ENCODE assay signal across 19 mouse cellular contexts in the genomic region with DNA sequence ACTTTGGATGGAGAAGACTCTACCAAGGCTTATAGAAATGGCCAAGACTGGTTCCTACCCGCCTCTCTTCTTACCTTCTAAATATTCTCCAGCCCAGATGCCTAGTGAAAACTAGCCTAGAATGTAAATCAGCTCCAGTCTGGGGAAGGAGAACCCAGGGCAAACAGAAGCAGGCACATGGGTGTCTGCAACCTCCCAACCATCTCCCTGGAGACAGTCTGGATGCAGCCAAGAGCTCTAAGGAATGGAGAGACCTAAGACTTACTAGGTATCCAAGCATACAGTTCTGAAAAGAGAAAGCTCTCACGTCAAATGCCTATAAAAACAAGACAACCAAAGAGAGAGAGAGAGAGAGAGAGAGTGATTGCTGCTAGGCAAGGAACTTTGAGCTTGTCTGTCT. TPM values are rescaled to one million over a fixed set of nuclear protein-coding genes. Genes with fewer than 3 reads are reported as not detected.
DNase-seq lines count a peak whose midpoint lies in the region; ATAC-seq and TF ChIP-seq lines count a peak whose summit lies in the region.
"Had no signal": no experiment of that assay in that cellular context is flagged by ENCODE, and none has a peak within 500 bp of the region (broad histone marks: within the 10 kb centered on the region; RNA-seq: fewer than 3 reads in every experiment).

No protein-coding gene starts in this region.

- H3K4me3 ChIP-seq in forebrain, embryonic 12.5 days (replicated peaks): no peak overlapping the region
- no peak overlapping the region for H3K4me3 ChIP-seq in forebrain, embryonic 14.5 days (ENCODE audit: low read depth, low read length)
- peak overlapping the region; percentile 6; the same call in 1 of the 2 replicates for H3K4me3 ChIP-seq in left cerebral cortex, adult 2 months
- peak overlapping the region; percentile 96 for H3K4me3 ChIP-seq in midbrain, embryonic 12.5 days
- H3K4me3 ChIP-seq in neural tube, embryonic 14.5 days (ENCODE audit: low read depth, low read length): no peak overlapping the region; the same call in 1 of the 2 replicates
- H3K4me3 ChIP-seq: embryonic facial prominence, embryonic 12.5 days; limb, embryonic 13.5 days; liver, embryonic 15.5 days; megakaryocyte, embryonic 14.5 days had no signal

- 82% methylated on average over 2 of the region's 2 CpGs for WGBS in forebrain, embryonic 12.5 days
- 81% methylated on average over 2 of the region's 2 CpGs for WGBS in forebrain, embryonic 14.5 days
- WGBS in midbrain, embryonic 12.5 days: 52% methylated on average over 2 of the region's 2 CpGs
- WGBS in neural tube, embryonic 14.5 days: 39% methylated on average over 2 of the region's 2 CpGs

- no peak overlapping the region for H3K9ac ChIP-seq in forebrain, embryonic 12.5 days
- no peak overlapping the region for H3K9ac ChIP-seq in forebrain, embryonic 14.5 days (ENCODE audit: low read length)
- no peak overlapping the region for H3K9ac ChIP-seq in midbrain, embryonic 12.5 days (replicated peaks)
- no peak overlapping the region for H3K9ac ChIP-seq in neural tube, embryonic 14.5 days (replicated peaks; ENCODE audit: low read depth, low read length)
- H3K9ac ChIP-seq: embryonic facial prominence, embryonic 12.5 days; limb, embryonic 13.5 days; liver, embryonic 15.5 days had no signal

- H3K9me3 ChIP-seq in forebrain, embryonic 12.5 days: no peaks in the 10 kb centered on the region
- H3K9me3 ChIP-seq in forebrain, embryonic 14.5 days (replicated peaks; ENCODE audit: control insufficient read depth, low read length): no peaks in the 10 kb centered on the region
- H3K9me3 ChIP-seq in midbrain, embryonic 12.5 days: no peaks in the 10 kb centered on the region
- no peaks in the 10 kb centered on the region for H3K9me3 ChIP-seq in neural tube, embryonic 14.5 days (ENCODE audit: control insufficient read depth, low read length)
- H3K9me3 ChIP-seq: embryonic facial prominence, embryonic 12.5 days; limb, embryonic 13.5 days; liver, embryonic 15.5 days; megakaryocyte, embryonic 14.5 days had no signal

- peaks cover 17% of the 10 kb centered on the region for H3K36me3 ChIP-seq in forebrain, embryonic 12.5 days (replicated peaks)
- 0 out of 2 replicates have a peak, but pooled peaks cover 7% of the 10 kb centered on the region for H3K36me3 ChIP-seq in forebrain, embryonic 14.5 days (ENCODE audit: control insufficient read depth, insufficient read depth, low read length)
- H3K36me3 ChIP-seq in midbrain, embryonic 12.5 days: peaks cover 19% of the 10 kb centered on the region
- H3K36me3 ChIP-seq in neural tube, embryonic 14.5 days (ENCODE audit: control insufficient read depth, insufficient read depth, low read length): no peaks in the 10 kb centered on the region
- H3K36me3 ChIP-seq: embryonic facial prominence, embryonic 12.5 days; limb, embryonic 13.5 days; liver, embryonic 15.5 days had no signal

- H3K27ac ChIP-seq in forebrain, embryonic 12.5 days: no peak overlapping the region
- H3K27ac ChIP-seq in forebrain, embryonic 14.5 days (ENCODE audit: low read depth, low read length): no peak overlapping the region
- H3K27ac ChIP-seq in left cerebral cortex, adult 2 months: peak overlapping the region; percentile 9; the same call in 1 of the 2 replicates
- H3K27ac ChIP-seq in midbrain, embryonic 12.5 days (replicated peaks): peak overlapping the region; percentile 27; the same call in 1 of the 2 replicates
- peak overlapping the region; percentile 70 for H3K27ac ChIP-seq in neural tube, embryonic 14.5 days (ENCODE audit: low read depth, low read length)
- H3K27ac ChIP-seq: embryonic facial prominence, embryonic 12.5 days; limb, embryonic 13.5 days; liver, embryonic 15.5 days had no signal

- H3K4me2 ChIP-seq in forebrain, embryonic 12.5 days: peak overlapping the region; percentile 81; the same call in 1 of the 2 replicates
- no peak overlapping the region for H3K4me2 ChIP-seq in forebrain, embryonic 14.5 days (ENCODE audit: low read length)
- peak overlapping the region; percentile 73 for H3K4me2 ChIP-seq in midbrain, embryonic 12.5 days (replicated peaks)
- peak overlapping the region; percentile 70; the same call in 1 of the 2 replicates for H3K4me2 ChIP-seq in neural tube, embryonic 14.5 days (ENCODE audit: low read depth, low read length)
- H3K4me2 ChIP-seq: embryonic facial prominence, embryonic 12.5 days; heart, embryonic 11.5 days; limb, embryonic 13.5 days; liver, embryonic 15.5 days had no signal

- H3K4me1 ChIP-seq in forebrain, embryonic 12.5 days: peaks cover 71% of the 10 kb centered on the region
- H3K4me1 ChIP-seq in forebrain, embryonic 14.5 days (ENCODE audit: control insufficient read depth, insufficient read depth, low read length): peaks cover 18% of the 10 kb centered on the region
- H3K4me1 ChIP-seq in midbrain, embryonic 12.5 days: peaks cover 67% of the 10 kb centered on the region
- peaks cover 13% of the 10 kb centered on the region; the same call in 1 of the 2 replicates for H3K4me1 ChIP-seq in neural tube, embryonic 14.5 days (ENCODE audit: control insufficient read depth, insufficient read depth, low read length)

- DNase-seq in forebrain, embryonic 14.5 days (ENCODE audit: low spot score): no peak
- peak in 1 of 2 experiments; percentile 17 for DNase-seq in left cerebral cortex, adult 2 months (ENCODE audit: extremely low spot score in 1 of 2, low spot score in 2 of 2)
- no peak for DNase-seq in left cerebral cortex, postnatal 4 days
- no peak for DNase-seq in adrenal gland, adult 2 months
- no peak for DNase-seq in urinary bladder, postnatal 4 days (ENCODE audit: low spot score in 2 of 2)
- DNase-seq: adrenal gland, postnatal 36 days; cerebellum, postnatal 25 days; gastrocnemius, postnatal 14 days; kidney, adult 9 months; lung, postnatal 10 days had no signal

- H3K27me3 ChIP-seq in forebrain, embryonic 12.5 days: no peaks in the 10 kb centered on the region
- no peaks in the 10 kb centered on the region for H3K27me3 ChIP-seq in forebrain, embryonic 14.5 days (replicated peaks; ENCODE audit: control insufficient read depth, insufficient read depth, low read length)
- no peaks in the 10 kb centered on the region for H3K27me3 ChIP-seq in midbrain, embryonic 12.5 days
- no peaks in the 10 kb centered on the region for H3K27me3 ChIP-seq in neural tube, embryonic 14.5 days (ENCODE audit: control insufficient read depth, insufficient read depth, low read length)
- H3K27me3 ChIP-seq: CH12.LX had no signal

- ATAC-seq in forebrain, embryonic 12.5 days (ENCODE audit: low FRiP score): no peak
- ATAC-seq in forebrain, embryonic 14.5 days: no peak
- no peak for ATAC-seq in midbrain, embryonic 12.5 days (ENCODE audit: low FRiP score, low read depth)
- ATAC-seq in neural tube, embryonic 14.5 days (ENCODE audit: low read depth): no peak

- intact Hi-C loops in left cerebral cortex, adult 2 months (cut with DNase I): no loop called here
- intact Hi-C loops in left cerebral cortex, postnatal 4 days (cut with DNase I): no loop called here

- TF ChIP-seq CTCF in left cerebral cortex, adult 2 months (IDR thresholded peaks at IDR 0.05): no peak

RNA-seq across cellular contexts. Expression of a gene that starts 3.3 kb away (rescaled TPM):
- 34.2 and 37.4 TPM in 2 replicates for polyA plus RNA-seq in forebrain, embryonic 12.5 days (2016; fragmentation: Nextera tagmentation; extraction: Ambion mirVana)
- 15.3 and 18.2 TPM in 2 replicates for polyA plus RNA-seq in forebrain, embryonic 14.5 days (2014; fragmentation: Nextera tagmentation; extraction: Ambion mirVana)
- 10 to 100 TPM; 36.0 to 36.3 TPM for total RNA-seq in left cerebral cortex, adult 2 months (2021)
- 100 to 1,000 TPM; 124 to 146 TPM for total RNA-seq in left cerebral cortex, postnatal 4 days (2021)
- 63.5 and 67.3 TPM in 2 replicates for polyA plus RNA-seq in midbrain, embryonic 12.5 days (2016; fragmentation: Nextera tagmentation; extraction: Ambion mirVana)
- 37.7 and 47.6 TPM in 2 replicates for polyA plus RNA-seq in neural tube, embryonic 14.5 days (2014; fragmentation: Nextera tagmentation; extraction: Ambion mirVana)
- 10 to 100 TPM; 16.7 to 24.2 TPM for total RNA-seq in adrenal gland, adult 2 months (2021)
- 9.2 and 10.8 TPM in 2 replicates for polyA plus RNA-seq in adrenal gland, adult 2 months (2012; rRNA removed)

RNA-seq across cellular contexts. Expression of a gene that starts 37.3 kb away (rescaled TPM):
- polyA plus RNA-seq in forebrain, embryonic 12.5 days (2016; fragmentation: Nextera tagmentation; extraction: Ambion mirVana): 0.37 and 0.55 TPM in 2 replicates
- polyA plus RNA-seq in forebrain, embryonic 14.5 days (2014; fragmentation: Nextera tagmentation; extraction: Ambion mirVana): 0.55 and 0.75 TPM in 2 replicates
- total RNA-seq in left cerebral cortex, adult 2 months (2021): 1 to 10 TPM; 6.8 to 7.4 TPM
- 1 to 10 TPM; 3.7 to 5.0 TPM for total RNA-seq in left cerebral cortex, postnatal 4 days (2021)
- 0.43 and 0.48 TPM in 2 replicates for polyA plus RNA-seq in midbrain, embryonic 12.5 days (2016; fragmentation: Nextera tagmentation; extraction: Ambion mirVana)
- polyA plus RNA-seq in neural tube, embryonic 14.5 days (2014; fragmentation: Nextera tagmentation; extraction: Ambion mirVana): 1.3 and 1.5 TPM in 2 replicates
- 10 to 100 TPM; 28.3 to 31.6 TPM for total RNA-seq in adrenal gland, adult 2 months (2021)
- polyA plus RNA-seq in adrenal gland, adult 2 months (2012; rRNA removed): 3.1 and 4.1 TPM in 2 replicates

RNA-seq across cellular contexts. Expression of a gene that starts 47.6 kb away (rescaled TPM):
- 17.9 and 18.4 TPM in 2 replicates for polyA plus RNA-seq in forebrain, embryonic 12.5 days (2016; fragmentation: Nextera tagmentation; extraction: Ambion mirVana)
- 9.9 and 10.9 TPM in 2 replicates for polyA plus RNA-seq in forebrain, embryonic 14.5 days (2014; fragmentation: Nextera tagmentation; extraction: Ambion mirVana)
- 1 to 10 TPM; 1.5 to 2.2 TPM for total RNA-seq in left cerebral cortex, adult 2 months (2021)
- total RNA-seq in left cerebral cortex, postnatal 4 days (2021): 1 to 10 TPM; 6.3 to 7.6 TPM
- 15.4 and 16.7 TPM in 2 replicates for polyA plus RNA-seq in midbrain, embryonic 12.5 days (2016; fragmentation: Nextera tagmentation; extraction: Ambion mirVana)
- polyA plus RNA-seq in neural tube, embryonic 14.5 days (2014; fragmentation: Nextera tagmentation; extraction: Ambion mirVana): 5.1 and 7.3 TPM in 2 replicates
- 1 to 10 TPM; 3.8 to 4.4 TPM for total RNA-seq in adrenal gland, adult 2 months (2021)
- polyA plus RNA-seq in adrenal gland, adult 2 months (2012; rRNA removed): 0.09 and 0.18 TPM in 2 replicates

Comparison
In these comparisons a context has a peak if more than half of its experiments do, and no peak if none do; other contexts are left out.
1. H3K27ac ChIP-seq: peak in left cerebral cortex, adult 2 months (single experiment), midbrain, embryonic 12.5 days (single experiment) and neural tube, embryonic 14.5 days (single experiment); none in forebrain, embryonic 12.5 days (single experiment) and forebrain, embryonic 14.5 days (single experiment).
2. H3K4me3 ChIP-seq: peak in left cerebral cortex, adult 2 months (single experiment) and midbrain, embryonic 12.5 days (single experiment); none in forebrain, embryonic 12.5 days (single experiment), forebrain, embryonic 14.5 days (single experiment) and neural tube, embryonic 14.5 days (single experiment).